Mouse (Mus musculus): Measurements from ENCODE around the gene Il18rap.
A peak's percentile ranks its signal among the peaks of the same experiment; 100 is the strongest.

The Il18rap gene

DNA sequence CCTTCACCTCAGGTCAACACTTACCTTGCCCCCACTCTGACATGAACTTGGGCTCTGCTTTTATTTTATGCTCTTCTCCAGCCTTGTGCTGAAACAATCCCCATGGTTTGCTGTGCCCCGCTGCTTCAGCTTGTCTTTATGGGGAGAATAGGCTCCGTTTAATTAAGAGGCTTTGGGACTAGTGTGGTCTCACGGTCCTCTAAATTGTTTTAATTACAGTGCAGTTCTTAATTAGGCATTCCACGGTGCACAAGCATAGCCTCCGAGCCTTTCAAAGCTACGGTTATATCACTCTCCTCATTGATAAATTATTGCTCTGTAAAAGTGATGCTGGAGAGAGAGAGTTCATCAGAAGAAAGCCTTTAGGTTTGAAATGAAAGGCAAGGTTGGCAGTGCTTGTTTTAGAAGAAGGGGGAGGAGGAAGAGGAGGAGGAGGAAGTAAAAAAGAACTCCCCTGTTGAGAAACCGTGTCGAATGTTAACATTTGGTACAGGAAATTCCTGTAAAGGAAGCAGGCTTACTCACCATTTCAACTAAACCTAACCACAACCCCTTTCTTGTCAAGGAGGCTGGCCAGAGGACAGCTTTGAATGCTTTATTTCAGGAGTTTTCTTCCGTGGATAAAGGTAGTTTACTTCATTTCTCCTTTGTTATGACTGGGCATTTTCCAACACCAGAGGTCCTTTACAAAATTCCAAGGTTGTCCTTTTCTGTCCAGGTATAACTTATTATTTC lies at the start of gene Il18rap:
Gene Il18rap (plus strand): TSS at position 512 of the 735 bp plus-strand sequence.
- no peak for DNase-seq

DNA sequence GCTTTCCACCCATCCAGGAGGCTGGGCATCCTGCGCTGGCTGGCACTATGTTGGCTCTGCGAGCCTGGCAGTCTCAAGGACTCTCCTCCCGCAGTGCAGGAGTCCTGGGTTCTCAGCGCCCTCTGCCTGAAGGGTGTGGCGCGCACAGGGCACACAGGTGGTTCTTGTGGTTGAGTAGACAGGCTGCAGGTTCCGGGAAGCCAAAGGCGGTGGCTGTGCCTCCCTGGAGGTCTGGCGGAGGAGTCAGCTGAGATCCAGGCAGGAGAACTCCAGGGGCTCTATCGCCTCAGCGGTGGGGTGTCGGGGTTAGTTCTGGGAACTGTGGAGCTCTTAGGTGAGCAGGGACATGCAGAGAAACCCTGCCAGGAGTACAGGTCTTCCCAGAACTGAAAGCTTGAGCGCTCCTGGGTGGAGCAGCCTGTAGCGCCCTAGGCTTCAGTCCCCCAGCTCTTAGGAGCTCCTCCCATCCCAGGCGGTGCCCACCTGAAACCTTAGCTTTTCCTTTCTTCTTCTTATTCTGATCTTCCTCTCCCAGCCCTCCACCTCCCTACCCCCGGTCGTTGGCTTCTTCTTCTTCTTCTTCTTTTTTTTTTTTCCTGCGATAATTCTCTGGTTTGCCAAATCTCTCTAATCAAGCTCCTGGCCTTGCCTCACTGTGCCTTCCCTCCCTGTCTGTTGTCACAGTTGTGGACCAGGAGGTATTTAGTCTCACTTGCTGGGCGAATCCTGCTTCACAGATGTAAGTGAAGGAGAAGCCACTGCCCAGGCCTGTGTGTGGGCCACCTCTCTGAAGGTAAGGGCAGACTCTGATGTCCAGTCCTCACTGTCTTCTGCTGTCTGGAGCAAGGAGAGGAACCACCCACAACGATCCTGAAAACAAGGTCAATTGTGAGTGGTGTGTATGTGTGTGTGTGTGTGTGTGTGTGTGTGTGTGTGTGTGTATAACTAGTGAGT lies 49.4 kb upstream of the Il18rap start, which contains the start of gene Il18r1:
Gene Il18r1 (plus strand): TSS at position 76 of the 954 bp plus-strand sequence.
- DNase-seq: no peak

DNA sequence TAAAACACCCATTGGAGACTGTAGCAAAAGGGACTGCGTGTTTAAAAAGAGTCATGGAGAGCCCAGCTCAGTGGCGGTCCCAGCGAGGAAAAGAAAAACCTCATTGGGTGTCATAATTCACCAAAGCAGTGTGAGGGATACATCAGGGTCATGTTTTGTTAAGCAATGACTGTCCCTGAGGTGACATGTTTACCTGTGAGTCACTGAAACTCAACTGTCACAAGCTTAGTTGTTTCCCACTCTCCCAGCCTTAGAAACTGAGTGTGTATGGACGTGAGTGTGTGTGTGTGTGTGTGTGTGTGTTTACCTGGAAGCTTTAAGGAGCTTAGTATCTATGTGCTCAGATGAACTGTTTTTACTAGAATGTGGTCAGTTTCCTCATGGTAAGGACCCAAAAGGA lies 47.9 kb upstream of the Il18rap start:
- no peak for DNase-seq

DNA sequence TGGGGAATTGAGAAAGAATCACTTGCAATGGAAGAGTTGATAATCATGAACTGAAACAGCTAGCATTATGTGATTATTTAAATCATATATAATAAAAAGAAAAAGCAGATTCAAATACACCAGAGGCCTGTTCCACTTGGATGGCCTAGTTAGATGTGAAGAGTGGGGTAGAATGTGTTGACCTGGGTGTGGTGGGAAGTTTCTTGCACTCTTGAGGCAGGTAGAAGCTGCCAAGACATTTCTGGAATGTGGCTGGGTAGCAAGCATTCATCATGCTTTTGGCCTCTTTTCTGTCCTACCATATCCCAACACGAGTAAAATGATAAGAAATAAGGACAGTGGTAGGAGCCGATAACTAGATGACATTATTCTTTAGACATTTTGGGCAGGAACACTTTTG lies 46.4 kb upstream of the Il18rap start:
- no peak for DNase-seq

DNA sequence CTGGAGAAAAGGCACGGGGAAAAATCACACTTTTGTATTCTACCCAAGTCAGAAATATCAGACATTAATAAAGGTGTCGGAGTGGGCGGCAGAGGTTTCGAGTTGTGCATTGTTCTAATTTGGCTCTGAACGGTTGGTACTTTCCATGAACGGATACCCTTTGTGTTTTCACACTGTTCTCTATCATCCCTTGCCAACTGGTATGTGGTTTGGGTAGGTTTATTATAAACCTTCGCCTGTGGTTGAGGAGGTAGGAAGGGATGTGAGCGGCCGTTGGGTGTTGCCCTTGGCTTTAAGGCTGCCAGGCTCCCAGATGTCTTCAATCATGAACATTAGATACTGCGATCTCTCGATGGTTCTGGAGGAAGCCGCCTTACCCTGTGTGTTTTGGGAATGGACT lies 45.3 kb upstream of the Il18rap start:
- DNase-seq: no peak

DNA sequence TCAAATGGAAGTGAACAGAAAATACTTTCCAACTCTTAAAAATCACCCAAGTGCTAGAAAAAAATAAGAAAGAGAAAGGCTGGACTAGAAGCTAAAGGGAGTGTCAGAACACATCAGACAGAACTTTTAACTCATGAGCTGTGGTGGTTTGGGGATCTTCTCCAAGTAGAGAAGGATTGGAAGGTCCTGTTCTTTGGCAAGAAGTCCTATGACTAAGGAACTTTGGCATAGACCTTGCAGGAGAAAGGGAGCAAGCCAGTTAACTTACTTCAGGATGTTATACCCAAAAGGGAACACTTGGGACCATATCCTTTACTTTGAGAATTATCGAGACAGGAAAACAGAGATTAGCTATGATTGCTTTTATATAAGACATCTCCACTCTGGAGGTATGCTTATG lies 42.8 kb upstream of the Il18rap start:
- no peak for DNase-seq

DNA sequence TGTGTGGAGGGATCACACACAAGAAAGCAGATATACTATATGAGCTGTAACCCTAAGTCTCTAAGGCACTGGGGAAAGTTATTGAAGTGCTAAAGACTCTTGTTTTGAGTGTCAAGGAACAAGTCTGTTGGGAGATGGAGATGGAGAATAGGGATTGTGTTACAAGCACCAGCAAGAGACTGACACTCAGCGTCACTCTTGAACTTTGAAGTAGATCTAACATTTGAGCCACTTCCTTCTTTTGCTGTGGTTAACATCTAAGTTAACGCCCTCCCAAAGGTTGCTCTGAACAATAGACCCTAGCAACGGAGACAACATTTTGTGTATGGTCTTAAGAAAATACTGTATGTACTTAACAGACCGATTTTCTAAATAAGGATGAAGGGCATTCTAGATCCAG lies 41.5 kb upstream of the Il18rap start:
- DNase-seq: no peak

DNA sequence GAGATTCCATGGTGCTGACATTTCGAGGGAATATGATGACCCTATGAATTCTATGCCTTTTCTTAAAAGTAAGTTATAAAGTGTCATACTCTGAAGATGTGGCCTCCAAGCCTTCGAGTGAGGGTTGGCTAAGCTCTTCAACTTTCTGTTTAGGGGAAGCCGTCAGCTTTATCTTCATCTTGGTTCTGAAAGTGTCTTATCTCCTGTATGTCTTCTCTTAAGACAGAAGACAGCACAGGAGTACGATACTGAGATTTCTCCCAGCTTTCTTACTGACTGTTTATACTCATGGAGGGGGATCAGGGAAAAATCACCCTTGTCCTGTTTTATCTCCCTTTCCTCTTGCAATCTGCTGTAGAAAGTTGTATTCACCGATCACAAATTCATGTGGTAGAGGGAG lies 40.8 kb upstream of the Il18rap start:
- no peak for DNase-seq

DNA sequence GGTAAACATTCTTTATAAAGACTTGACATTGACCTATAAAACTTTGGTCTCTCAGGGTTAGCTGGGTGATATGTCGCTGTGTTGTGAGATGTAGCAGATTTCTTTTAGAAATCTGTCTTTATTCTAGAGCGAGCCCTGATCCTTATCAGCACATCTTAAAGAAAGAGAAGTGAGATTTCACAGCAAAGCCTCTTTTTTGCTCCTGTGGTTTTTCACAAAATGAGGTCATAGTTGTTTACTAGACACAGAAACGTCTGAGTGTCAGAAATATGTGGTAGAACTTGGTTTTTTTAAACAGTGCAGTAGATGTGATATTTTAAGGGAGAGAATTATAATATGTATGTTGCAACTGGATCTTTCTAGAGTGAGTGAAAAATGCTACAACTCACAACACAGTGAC lies 39.5 kb upstream of the Il18rap start:
- DNase-seq: no peak

DNA sequence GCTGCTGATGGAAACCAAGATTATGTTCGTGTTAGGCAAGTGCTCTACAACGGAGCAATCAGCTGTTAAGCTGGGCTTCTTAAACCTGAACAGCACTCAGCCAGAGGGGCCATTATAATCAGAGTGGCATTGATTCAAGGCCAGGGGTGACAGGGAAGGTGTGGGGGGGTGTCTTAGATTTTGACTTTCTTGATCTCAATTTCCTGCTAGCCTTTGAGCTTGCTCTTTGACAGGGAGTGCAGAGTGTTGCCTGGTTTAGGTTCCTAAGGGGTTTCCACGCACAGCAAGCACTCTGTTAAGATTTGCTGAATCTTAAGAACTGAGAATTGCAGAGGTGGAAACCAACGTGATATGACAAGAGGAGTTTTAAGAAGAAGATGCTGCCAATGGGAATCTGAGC lies 38.4 kb upstream of the Il18rap start:
- DNase-seq: no peak

DNA sequence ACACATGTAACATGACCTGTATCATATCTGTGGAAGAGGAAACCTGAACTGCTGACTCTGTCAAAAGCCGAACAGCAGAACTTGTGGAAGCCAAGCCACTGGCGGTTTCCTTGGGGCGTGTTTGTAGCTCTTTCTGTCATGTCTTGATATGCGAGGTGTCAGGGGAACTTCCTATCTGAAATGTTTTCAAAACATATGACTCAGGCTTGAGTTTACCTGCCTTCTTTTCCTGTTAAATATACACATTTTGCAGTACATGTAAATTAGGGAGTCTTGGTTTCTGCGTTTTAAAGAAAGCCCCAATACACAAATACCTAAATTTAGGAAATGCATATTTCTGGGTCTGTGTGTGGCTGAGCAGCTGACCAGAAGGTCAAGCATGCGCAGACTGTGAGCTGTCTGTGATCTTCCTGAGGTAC lies 35.6 kb upstream of the Il18rap start:
- no peak for DNase-seq

DNA sequence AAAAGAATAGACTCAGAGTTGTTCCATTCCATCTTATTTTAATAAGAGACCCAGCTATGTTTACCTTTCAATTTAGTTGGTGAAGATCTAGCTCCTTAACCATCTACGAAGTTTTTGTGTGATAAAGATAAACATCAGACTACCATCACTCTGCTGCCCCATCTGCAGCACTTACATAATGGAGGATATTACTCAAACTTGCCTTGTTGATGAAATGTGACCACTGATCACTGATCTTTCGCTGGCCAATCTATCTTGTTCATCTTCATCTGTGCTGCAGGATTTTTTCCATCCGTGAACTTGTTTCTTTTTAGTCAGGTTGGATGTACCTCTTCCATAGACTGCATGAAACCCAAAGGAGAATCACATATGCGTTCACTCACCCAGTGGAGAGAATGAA lies 20.6 kb upstream of the Il18rap start:
- DNase-seq: no peak

DNA sequence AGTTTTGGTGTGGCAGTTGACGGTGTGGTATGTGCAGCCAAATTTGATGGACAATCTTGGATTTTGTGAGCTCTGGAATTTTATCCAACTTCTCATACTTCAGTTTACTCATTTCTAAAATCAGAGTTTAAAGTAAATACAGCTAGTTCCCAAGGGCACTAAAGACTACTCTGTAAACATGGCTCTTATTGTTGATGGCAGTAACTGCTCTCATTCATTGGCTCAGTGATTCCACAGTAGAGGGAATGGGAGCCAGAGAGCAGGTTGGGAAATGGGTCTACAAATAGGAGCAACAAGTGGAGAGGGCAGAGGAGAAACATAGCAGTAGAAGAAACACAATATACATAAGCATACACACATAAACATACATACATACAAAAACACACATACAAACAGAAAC lies 15.5 kb upstream of the Il18rap start:
- no peak for DNase-seq

DNA sequence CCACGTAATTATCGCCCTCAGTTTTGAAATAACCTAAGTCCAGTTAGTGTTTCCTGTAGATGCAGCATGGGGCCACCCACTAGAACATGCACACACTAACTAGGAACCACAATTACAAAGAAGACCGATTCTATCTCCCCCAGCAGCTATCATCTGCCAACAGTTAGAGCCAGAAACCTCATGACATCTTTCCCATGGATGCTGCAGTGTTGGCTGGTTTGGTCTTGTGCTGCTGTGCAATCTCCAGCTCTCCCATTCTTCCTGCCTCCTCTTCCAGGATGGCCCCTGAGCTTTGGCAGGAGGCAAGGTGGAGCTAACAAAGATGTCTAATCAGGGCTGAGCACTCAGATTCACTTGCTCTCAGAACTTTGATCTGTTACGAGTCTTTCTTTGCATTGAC lies 14.0 kb upstream of the Il18rap start:
- DNase-seq: no peak

DNA sequence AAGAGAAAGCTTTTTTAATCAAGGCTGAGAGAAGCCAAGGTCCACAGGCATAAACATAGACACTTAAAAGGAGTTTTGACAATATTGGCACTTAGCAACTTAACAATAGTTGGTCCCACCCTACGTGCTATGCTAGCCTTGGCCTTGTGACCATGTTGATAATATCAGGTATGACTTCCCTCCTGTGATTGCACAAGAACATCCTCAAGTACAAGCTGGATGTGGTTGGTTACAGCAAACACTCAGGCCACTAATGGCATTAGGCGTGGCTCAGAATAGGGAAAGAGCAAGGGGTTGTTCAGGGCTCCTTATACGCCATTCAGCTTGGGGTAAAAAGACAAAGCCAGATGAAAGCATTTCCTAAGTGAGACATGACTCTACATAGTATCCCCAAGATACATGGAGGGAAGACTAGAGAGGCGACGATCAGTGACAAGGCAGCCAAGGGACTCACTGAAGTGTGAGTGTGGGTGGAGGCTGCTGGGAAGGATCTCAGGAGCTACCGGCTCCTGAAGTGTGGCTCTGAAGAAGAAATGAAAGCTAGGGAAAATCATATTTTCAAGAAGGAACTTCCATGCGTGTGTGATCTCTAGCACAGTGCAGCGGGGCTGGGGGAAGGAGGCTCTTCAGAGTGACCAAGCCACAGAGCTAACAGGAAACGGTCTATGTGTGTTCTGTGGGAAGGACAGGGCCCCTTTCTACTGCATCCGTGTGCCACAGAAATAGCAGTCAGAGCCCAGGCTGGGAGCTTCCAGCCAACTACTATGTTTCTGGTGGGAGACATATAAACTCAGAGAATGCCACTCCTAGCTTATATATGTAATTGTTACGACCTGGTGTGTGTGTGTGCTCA lies 13.4 kb upstream of the Il18rap start:
- no peak for DNase-seq

DNA sequence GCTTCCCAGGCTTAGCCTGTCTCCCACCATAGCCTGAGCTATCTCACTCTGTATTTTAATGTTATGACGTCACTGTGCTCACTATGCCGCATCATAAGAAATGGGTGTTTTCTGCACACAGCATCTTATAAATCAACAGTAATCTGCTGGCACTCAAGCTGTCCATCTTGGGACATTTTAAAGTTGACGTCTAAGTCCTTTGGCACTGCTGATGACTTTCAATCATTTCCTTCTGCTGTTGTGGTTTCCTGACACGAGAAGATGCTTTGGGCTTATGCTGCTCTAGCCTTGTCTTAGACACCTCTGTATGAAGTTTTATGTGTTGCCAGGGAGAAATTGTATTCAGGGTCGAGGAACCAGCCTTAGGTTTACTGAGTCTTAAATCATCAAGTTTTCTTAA lies 10.6 kb upstream of the Il18rap start:
- DNase-seq: no peak

DNA sequence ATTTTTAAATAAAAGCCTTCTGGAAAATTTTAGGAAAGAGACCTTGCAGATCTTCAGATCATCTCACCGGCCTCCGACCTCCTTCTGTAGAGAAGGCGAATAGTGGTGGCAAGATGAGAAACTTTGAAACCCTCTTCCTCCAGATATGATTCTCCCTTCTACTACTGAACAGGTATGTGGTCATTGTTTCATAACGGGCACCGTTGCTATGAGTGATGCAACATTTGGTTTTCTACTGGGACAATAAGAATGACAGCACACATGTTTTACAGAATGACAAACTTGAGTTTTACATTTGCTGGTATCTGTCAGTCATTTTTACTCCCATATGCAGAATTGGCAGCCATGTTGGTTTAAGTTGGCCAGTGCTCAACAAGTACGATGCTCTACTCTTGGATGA lies 1.2 kb downstream of the Il18rap start:
- DNase-seq: no peak

DNA sequence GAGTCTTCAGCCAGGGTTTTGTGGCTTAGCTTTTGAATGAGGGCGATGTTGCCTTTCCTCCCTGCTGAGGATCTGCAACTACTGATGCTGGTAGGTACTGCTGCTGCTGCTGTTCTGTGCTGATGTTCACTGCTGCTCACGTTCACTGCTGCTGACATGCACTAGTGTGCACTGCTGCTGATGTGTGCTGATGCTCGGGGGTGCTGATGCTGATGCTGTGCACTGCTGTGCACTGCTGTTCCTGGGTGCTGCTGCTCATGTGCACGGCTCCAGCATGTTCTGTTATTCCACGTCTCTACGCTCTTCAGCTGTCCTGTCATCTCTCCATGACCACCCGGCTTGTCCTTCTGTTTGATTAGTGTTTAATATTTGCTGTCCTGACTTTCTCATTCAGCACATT lies 7.8 kb downstream of the Il18rap start:
- no peak for DNase-seq

DNA sequence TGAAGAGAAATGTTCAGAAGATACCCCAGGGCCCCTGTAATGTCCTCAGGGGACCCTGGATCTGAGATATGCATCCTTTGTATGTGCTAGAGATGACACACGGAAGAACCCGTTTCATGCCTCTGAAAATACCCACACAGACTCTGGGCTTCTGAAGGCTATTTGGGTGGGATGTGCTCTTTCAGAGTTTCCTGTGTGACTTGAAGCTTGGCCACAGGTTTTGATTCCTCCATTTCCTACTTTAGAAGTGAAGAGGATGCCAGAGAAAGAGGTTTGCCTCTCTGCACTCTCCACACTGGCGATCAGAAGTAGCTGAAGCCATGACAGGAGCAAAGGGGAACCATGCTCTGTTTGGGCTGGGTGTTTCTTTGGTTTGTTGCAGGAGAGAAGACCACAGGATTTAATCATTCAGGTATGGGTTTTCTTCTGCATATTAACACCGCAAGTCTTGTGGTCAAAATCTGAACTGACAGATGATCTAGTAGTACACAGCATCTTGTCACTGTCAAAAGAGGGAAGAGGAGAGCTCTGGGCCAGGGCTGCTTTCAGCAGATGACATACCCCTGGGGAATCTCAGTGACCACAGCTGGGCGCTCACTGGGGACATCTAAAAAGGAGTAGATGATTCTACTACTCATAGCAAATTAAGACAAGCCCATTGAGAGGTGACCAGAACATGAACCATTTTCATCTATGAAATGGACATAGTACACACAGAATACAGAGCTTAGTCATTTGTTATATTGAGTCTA lies 9.0 kb downstream of the Il18rap start:
- no peak for DNase-seq

DNA sequence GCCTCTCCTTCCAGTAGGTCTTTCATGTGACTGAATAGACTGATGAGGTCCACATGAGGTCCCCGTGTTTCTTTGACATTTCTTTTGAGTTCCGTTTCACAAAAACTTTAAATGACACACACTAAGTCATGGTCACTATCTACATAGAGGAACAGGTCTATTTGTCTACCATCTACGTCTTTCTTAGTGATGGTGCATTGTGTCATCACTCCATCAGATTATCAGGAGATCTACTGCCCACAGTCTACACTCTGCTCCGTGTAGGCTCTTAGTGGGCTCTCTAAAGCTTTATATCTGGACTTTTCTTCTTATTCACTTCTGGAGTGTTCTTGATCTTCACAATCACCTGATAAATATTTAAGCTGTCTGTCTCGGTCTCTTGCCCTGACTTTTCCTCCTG lies 14.1 kb downstream of the Il18rap start:
- DNase-seq: no peak

DNA sequence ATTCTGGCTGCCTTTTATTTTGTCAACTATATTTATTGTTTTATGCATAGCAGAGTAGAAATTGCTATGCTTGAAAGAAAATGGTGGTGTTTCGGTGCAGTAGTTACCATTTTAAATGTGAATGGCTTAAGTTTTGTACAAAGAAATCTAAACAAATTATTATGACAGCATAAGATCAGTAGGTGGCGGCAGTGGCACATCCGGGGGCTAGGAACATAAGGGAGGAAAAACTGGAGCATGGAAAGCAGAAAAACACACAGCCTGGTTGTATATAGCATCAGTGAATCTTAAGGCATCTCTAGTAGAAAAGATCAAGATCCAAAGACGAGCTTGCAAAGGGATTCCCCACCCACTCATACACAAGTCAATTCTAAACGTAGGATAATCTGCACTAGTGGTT lies 22.4 kb downstream of the Il18rap start:
- DNase-seq: no peak

DNA sequence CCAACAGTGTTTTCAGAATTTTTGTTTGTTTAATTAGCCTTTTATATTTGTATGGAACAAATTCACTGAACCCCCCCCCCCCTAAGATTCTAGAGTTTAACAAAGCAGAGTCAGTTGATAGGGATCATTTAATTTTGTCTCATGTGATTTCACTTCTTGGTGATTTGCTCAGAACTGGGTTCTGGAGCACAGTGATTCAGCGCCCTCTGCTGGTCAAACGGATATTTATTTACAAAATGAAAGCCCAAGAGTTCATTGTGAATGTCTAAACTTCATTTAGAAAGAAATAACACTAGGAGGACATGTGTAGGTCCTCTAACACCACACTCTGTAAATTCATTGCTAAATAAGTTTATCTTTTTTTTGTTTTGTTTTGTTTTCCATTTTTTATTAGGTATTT lies 29.5 kb downstream of the Il18rap start:
- DNase-seq: peak; percentile 23 to 51
